Mouse (Mus musculus) adrenal gland, adult 10 weeks (tissue): ENCODE data around the gene Mybphl. TPM values are rescaled to one million over a fixed set of nuclear protein-coding genes. Genes with fewer than 3 reads are reported as not detected.

Experiments
- polyA plus RNA-seq: library from polyadenylated mRNA; stranded (reverse); fragments of 350-450 nt; fragmentation: Illumina TruSeq; extraction: RNeasy Lipid Tissue Mini Kit (QIAGEN cat#74804); gene quantifications from one replicate; pipeline ENCODE4 v1.2.3, GENCODE M21; 2014; ENCODE audit warnings: low read depth, low replicate concordance

Gene Mybphl
- not detected for polyA plus RNA-seq

GRCm38 (mm10) chr3:108364270-108364995, at the start of gene Mybphl:
Gene Mybphl (plus strand): TSS chr3:108364911.

DNA sequence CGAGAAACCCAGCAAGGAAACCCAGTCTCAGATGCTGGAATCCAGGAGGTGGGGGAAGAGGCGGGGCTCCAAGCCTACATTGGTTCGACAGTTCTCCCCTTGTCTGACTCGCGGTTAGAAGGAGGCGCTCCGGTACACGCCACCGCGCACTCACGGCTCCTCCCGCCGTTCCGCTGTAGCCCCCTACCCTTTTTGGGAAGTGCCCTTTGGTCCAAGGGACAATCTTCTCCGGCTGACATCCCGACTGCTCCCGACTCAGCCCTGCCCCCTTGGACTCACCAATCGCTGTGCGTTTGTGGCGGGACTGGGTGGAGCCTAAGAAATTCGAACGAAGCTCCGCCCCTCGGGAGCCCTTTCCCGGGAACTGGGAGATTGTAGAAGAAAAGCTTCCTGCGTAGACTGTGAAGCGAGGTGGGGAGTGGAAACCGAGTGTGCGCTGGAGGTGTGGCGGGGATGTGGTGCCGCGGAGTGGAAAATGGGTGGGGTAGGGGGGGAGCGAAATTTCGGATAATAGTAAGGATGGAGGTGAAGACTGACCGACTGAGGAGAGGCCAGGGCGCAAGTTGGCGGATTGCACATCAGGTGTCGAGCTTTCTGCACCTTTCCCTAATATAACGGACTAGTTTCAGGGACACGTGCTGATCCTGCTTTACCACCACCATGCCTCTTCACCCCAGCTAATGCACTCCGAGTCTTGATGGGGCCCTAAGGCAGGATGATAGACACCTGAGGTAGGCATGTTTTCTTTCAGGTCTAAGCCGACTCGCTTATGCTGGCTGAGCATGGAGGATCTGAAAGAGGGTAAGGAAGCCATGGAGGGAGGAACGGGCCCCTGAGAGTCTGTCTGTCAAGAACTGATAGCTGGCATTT, 19.0 kb downstream of the Mybphl start, which contains the start of gene Psrc1:
Gene Psrc1, plus strand, starts transcription at position 355 of the 870 bp plus-strand sequence.

GRCm38 (mm10) chr3:108414857-108415830, 50.4 kb downstream of the Mybphl start, which contains the start of gene Celsr2:
Gene Celsr2 (minus strand): TSS chr3:108415552.

Other genes with a start within 250 kb of the Mybphl start
- 444 TPM for gene Gnai3, start 218.8 kb upstream of the Mybphl start, polyA plus RNA-seq
- not detected for gene Gpr61, start 210.0 kb upstream of the Mybphl start, polyA plus RNA-seq
- gene Amigo1, start 178.6 kb upstream of the Mybphl start, polyA plus RNA-seq: 12.4 TPM
- gene Cyb561d1, start 163.7 kb upstream of the Mybphl start, polyA plus RNA-seq: 3.5 TPM
- gene Atxn7l2, start 154.0 kb upstream of the Mybphl start, polyA plus RNA-seq: 0.82 TPM
- gene Sypl2, start 138.3 kb upstream of the Mybphl start, polyA plus RNA-seq: 0.64 TPM
- 124 TPM for gene Psma5, start 108.0 kb upstream of the Mybphl start, polyA plus RNA-seq
- gene Sort1, start 80.8 kb upstream of the Mybphl start, polyA plus RNA-seq: 25.0 TPM
- not detected for gene Psrc1, start 18.9 kb downstream of the Mybphl start, polyA plus RNA-seq
- 0.41 TPM for gene Celsr2, start 50.6 kb downstream of the Mybphl start, polyA plus RNA-seq
- gene Sars, start 80.3 kb downstream of the Mybphl start, polyA plus RNA-seq: 21.2 TPM
- not detected for gene 1700013F07Rik, start 169.2 kb downstream of the Mybphl start, polyA plus RNA-seq
- gene 5330417C22Rik, start 171.6 kb downstream of the Mybphl start, polyA plus RNA-seq: 1.0 TPM
- 122 TPM for gene Tmem167b, start 197.6 kb downstream of the Mybphl start, polyA plus RNA-seq
- 107 TPM for gene Taf13, start 206.8 kb downstream of the Mybphl start, polyA plus RNA-seq
- gene Wdr47, start 226.4 kb downstream of the Mybphl start, polyA plus RNA-seq: 37.4 TPM